Mouse (Mus musculus) neural tube, embryonic 14.5 days (tissue): ENCODE measurements at regions not wholly inside any gene's neighbourhood (a gene's known extent, or its start where the extent isn't known, plus 50 kb on each side); places are given as distances from the start of the nearest gene placed in this dataset.

Source experiments
- ATAC-seq: fragments of 200-750 bp; cut with Nextera tagmentation; 2 replicates; pipeline ENCODE4 v1.8.0; 2017; ENCODE audit warnings: low read depth, mild to moderate bottlenecking, moderate TSS enrichment, moderate library complexity
- H3K27ac ChIP-seq: fragments of 300-500 bp; sonication (generic); 2 replicates; pipeline ENCODE4 v1.5.1; 2014; ENCODE audit warnings: low read depth, mild to moderate bottlenecking, control low read depth, low read length, moderate library complexity, mixed read lengths
- H3K27me3 ChIP-seq: fragments of 300-500 bp; sonication (generic); 2 replicates; pipeline ENCODE4 v1.6.1; 2014; ENCODE audit warnings: low read length; ENCODE audit not compliant: control insufficient read depth, insufficient read depth
- H3K36me3 ChIP-seq: fragments of 300-500 bp; sonication (generic); 2 replicates; pipeline ENCODE4 v1.6.1; 2014; ENCODE audit warnings: low read length, mixed read lengths; ENCODE audit not compliant: control insufficient read depth, insufficient read depth
- H3K4me1 ChIP-seq: fragments of 300-500 bp; sonication (generic); 2 replicates; pipeline ENCODE4 v1.6.1; 2014; ENCODE audit warnings: low read length; ENCODE audit not compliant: control insufficient read depth, insufficient read depth
- H3K4me2 ChIP-seq: fragments of 300-500 bp; sonication (generic); 2 replicates; pipeline ENCODE4 v1.6.1; 2014; ENCODE audit warnings: mild to moderate bottlenecking, low read depth, low read length, control low read depth
- H3K4me3 ChIP-seq: fragments of 300-500 bp; sonication (generic); 2 replicates; pipeline ENCODE4 v1.5.1; 2014; ENCODE audit warnings: low read depth, low read length, control low read depth, mixed read lengths
- H3K9ac ChIP-seq: fragments of 300-500 bp; sonication (generic); replicated peaks from 2 replicates; pipeline ENCODE4 v1.6.1; 2014; ENCODE audit warnings: low read depth, mild to moderate bottlenecking, control low read depth, low read length, mixed read lengths
- H3K9me3 ChIP-seq: fragments of 300-500 bp; sonication (generic); 2 replicates; pipeline ENCODE4 v1.6.1; 2016; ENCODE audit warnings: low read length; ENCODE audit not compliant: control insufficient read depth
- WGBS: fragments of 180-500 bp; shearing (Covaris S2); extraction: QIAGEN DNeasy Blood & Tissue Kit; methylation state at CpG from one replicate; pipeline ENCODE4 v1.1.7; 2014; 5-methylcytosine and 5-hydroxymethylcytosine counted together

DNA sequence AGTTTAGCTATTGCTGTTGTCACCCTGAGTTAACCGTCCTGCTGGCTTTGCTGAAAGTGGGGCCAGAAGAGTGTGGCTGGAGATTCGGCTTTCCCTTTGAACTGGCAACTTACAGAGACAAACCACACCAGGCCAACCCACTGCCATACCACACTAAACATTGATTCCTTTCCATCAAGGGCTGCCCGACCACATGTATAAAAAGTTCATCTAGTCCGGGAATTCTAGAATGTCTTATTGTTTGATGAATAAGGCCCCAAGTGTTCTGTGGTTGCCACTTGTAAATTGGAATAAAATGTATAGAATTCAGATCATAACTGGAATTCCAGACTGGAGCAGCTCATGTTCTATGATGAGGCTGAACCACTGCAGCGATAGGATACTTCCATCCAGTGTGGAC, 381.0 kb upstream of the Ubash3b start:
- Histone ChIP-seq H3K27me3 (no peaks in the 10 kb centered on the region), H3K4me1 (peaks cover 8% of the 10 kb centered on the region; the same call in 1 of the 2 replicates), H3K9me3 (no peaks in the 10 kb centered on the region), H3K36me3 (no peaks in the 10 kb centered on the region), H3K27ac (no peak overlapping the region), H3K4me2 (no peak overlapping the region), H3K4me3 (no peak overlapping the region), H3K9ac (no peak overlapping the region)
- 87% methylated on average over 5 of the region's 5 CpGs for WGBS
- ATAC-seq, result no peak

DNA sequence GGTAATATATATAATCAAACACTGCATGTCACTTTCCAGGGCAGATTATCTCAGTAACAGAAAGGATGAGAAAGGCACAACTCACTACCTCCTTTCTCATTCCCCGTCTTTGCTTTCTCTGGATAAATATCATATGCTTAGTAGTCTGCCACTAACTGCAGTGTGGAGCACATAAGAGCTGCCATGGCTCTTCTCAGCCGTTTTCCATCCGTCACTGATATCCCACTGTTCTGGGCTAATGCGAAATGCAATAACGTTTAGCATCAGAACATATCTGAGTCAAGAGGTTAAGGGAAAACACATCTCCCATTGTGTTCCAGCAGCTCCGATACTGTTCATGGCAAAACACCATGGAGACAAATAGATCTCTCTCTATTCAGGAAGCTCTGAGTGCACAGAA, 379.8 kb upstream of the Ubash3b start:
- no peaks in the 10 kb centered on the region for H3K27me3 ChIP-seq
- WGBS, result 45% methylated on average over 6 of the region's 6 CpGs
- ATAC-seq, result peak; percentile 38; the same call in 1 of the 2 replicates
- no peak overlapping the region for H3K4me3 ChIP-seq
- peaks cover 8% of the 10 kb centered on the region; the same call in 1 of the 2 replicates for H3K4me1 ChIP-seq
- peak overlapping the region; percentile 75 for H3K27ac ChIP-seq
- no peak overlapping the region for H3K4me2 ChIP-seq
- no peak overlapping the region for H3K9ac ChIP-seq
- H3K36me3 ChIP-seq, result no peaks in the 10 kb centered on the region
- no peaks in the 10 kb centered on the region for H3K9me3 ChIP-seq

DNA sequence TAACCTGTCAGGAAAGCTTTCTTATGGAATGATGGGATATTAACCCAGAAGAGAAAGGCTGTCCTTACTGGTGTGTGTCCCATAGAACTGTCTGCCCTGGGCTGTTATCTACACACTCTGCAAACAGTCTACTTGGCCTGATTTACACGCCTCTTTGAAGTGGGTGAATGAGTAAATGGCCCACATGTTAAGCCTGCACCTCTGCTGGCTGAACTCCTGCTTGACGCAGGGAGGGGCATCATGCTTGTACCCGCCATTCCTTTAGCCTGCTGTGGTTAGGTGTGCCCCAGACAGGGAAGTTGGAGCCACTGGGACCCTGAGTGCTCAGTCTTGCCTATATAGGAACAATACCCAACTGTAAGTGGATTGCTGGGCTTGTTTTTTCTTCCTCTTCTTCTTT, 371.3 kb upstream of the Ubash3b start:
- Histone ChIP-seq H3K27me3 (no peaks in the 10 kb centered on the region), H3K4me2 (no peak overlapping the region), H3K36me3 (no peaks in the 10 kb centered on the region), H3K4me3 (no peak overlapping the region), H3K27ac (no peak overlapping the region), H3K9ac (no peak overlapping the region), H3K4me1 (0 out of 2 replicates have a peak, but pooled peaks cover 3% of the 10 kb centered on the region), H3K9me3 (no peaks in the 10 kb centered on the region)
- WGBS, result 72% methylated on average over 3 of the region's 3 CpGs
- no peak for ATAC-seq

DNA sequence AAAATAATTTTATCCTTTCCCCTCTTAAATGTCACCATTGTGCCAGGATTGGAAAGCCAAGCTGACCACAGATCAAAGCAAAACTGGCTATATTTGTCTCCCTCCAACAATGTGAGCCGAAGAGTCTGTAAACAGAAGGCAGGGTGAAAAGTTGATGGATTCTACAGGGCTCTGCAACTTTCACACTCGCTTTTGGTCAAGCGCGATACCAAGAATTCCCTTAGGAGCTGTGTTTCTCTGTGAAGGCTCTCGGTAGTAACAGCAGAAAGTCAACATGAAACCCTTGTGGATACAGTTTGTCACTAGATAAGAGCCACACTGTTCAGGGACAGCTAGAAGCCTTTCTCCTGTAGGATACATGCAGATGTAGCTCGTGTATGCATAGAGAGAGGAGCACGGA, 370.8 kb upstream of the Ubash3b start:
- no peaks in the 10 kb centered on the region for H3K36me3 ChIP-seq
- 77% methylated on average over 7 of the region's 7 CpGs for WGBS
- no peak overlapping the region for H3K4me2 ChIP-seq
- no peaks in the 10 kb centered on the region for H3K27me3 ChIP-seq
- H3K4me1 ChIP-seq, result 0 out of 2 replicates have a peak, but pooled peaks cover 3% of the 10 kb centered on the region
- ATAC-seq, result no peak
- H3K9me3 ChIP-seq, result no peaks in the 10 kb centered on the region
- H3K9ac ChIP-seq, result no peak overlapping the region
- no peak overlapping the region for H3K4me3 ChIP-seq
- no peak overlapping the region for H3K27ac ChIP-seq

DNA sequence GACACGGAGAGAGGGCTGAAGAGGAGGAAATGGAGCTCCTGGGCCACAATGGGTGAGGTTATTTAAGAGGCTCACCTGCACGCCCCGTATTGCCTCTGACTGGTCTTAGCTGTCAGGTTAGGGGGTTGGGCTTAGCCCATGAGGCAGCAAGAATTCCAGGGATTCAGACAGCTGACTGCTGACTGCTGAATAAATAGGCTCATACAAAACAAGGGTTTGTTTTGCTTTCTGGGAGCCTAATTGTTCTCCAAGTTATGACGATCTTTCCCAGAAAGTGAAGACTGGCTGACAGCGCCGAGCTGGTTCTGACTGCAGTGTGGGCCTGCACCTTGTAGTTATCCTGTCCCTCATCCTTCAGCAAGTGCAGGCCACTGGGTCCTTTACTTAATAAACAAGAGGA, 370.1 kb upstream of the Ubash3b start:
- WGBS, result 74% methylated on average over 6 of the region's 6 CpGs
- no peaks in the 10 kb centered on the region for H3K36me3 ChIP-seq
- no peak overlapping the region for H3K27ac ChIP-seq

DNA sequence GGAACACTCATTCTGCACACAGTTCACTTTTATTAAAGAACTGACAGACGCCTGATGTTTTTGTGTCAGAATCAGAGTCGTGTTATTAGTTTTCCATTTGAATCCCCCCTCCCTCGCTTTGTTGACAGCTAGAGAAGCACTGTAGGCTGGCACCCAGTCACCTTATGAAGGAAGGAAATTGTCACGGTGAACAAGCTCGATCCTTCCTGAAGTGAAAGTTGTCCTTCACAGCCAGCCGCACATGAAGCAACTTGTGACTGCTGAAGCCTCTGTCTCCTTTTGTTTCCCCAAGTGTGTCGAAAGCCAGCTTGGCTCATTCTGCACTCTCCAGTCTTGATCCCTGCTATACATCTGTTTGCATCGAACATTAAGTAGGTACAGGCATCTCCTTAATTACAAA, 364.6 kb upstream of the Ubash3b start:
- no peaks in the 10 kb centered on the region for H3K36me3 ChIP-seq
- H3K27ac ChIP-seq, result peak overlapping the region; percentile 72
- no peak for ATAC-seq
- no peak overlapping the region for H3K4me3 ChIP-seq
- 55% methylated on average over 8 of the region's 8 CpGs for WGBS
- H3K9ac ChIP-seq, result no peak overlapping the region; the same call in 1 of the 2 replicates
- H3K4me2 ChIP-seq, result no peak overlapping the region
- peaks cover 18% of the 10 kb centered on the region; the same call in 1 of the 2 replicates for H3K4me1 ChIP-seq
- H3K9me3 ChIP-seq, result no peaks in the 10 kb centered on the region
- no peaks in the 10 kb centered on the region for H3K27me3 ChIP-seq

More for the DNA sequence above, 370.1 kb upstream of the Ubash3b start:
- ATAC-seq, result no peak
- Histone ChIP-seq H3K4me2 (no peak overlapping the region), H3K9me3 (no peaks in the 10 kb centered on the region), H3K9ac (no peak overlapping the region), H3K27me3 (no peaks in the 10 kb centered on the region), H3K4me1 (peaks cover 7% of the 10 kb centered on the region; the same call in 1 of the 2 replicates), H3K4me3 (no peak overlapping the region)

DNA sequence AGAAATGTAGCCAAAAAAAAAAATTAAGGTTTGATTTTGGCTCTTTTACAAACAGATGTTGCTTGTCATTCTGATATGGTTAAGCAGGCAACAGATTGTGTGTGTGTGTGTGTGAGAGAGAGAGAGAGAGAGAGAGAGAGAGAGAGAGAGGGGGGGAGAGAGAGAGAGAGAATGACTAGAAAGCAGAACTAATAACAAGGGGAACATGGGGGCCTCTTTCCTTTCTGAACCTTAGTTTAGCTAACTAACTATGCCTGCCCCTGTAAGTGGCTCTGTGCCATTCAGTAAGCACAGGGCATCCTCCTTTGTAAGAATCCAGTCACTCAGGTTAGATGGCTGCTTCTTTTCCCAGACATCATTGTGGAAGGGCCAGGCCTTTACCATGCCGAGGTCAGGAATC, 364.0 kb upstream of the Ubash3b start:
- Histone ChIP-seq H3K9ac (no peak overlapping the region; the same call in 1 of the 2 replicates), H3K27ac (peak overlapping the region; percentile 72), H3K4me2 (no peak overlapping the region), H3K4me1 (peaks cover 18% of the 10 kb centered on the region; the same call in 1 of the 2 replicates), H3K4me3 (no peak overlapping the region), H3K9me3 (no peaks in the 10 kb centered on the region), H3K27me3 (no peaks in the 10 kb centered on the region), H3K36me3 (no peaks in the 10 kb centered on the region)
- ATAC-seq, result no peak
- 43% methylated on average over 1 of the region's 1 CpGs for WGBS

DNA sequence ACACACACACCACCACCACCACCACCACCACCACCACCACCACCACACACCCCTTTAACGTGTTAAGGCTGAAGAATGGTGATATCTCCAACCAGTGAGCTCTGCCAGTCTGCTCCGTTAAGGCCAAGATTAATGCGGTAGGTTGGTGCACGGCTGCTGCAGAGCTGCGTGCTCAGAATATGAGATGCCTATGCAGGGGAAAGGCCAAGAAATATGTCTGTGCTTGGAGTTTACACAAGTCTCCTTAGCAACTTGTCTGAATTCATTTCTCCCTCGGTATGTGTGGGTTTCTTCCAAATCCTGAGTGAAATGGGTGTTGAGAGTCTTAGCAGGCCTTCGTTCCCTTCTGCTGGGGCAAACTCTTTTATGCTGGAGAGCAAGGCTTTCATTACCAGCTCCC, 363.1 kb upstream of the Ubash3b start:
- Histone ChIP-seq H3K9ac (no peak overlapping the region), H3K9me3 (no peaks in the 10 kb centered on the region), H3K27me3 (no peaks in the 10 kb centered on the region), H3K4me2 (no peak overlapping the region), H3K4me1 (peaks cover 18% of the 10 kb centered on the region; the same call in 1 of the 2 replicates), H3K27ac (peak overlapping the region; percentile 72), H3K36me3 (no peaks in the 10 kb centered on the region), H3K4me3 (no peak overlapping the region)
- WGBS, result 51% methylated on average over 7 of the region's 7 CpGs
- peak; percentile 61; the same call in 1 of the 2 replicates for ATAC-seq

DNA sequence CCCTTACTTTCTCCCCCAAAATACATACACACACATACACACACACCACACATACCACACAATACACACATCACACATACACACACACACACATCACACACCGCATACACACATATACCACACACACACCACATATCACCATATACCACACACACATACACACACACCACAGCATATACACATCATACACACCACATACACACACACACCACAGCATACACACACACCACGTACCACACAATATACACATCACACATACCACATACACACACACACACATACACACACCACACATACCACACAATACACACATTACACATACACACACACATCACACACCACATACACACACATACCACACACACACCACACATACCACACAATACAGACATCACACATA, 362.5 kb upstream of the Ubash3b start:
- H3K9ac ChIP-seq, result no peak overlapping the region
- peak overlapping the region; percentile 72; the same call in 1 of the 2 replicates for H3K27ac ChIP-seq
- no peaks in the 10 kb centered on the region for H3K36me3 ChIP-seq
- no peak overlapping the region for H3K4me2 ChIP-seq
- ATAC-seq, result no peak
- H3K4me3 ChIP-seq, result no peak overlapping the region
- no peaks in the 10 kb centered on the region for H3K27me3 ChIP-seq
- no peaks in the 10 kb centered on the region for H3K9me3 ChIP-seq
- WGBS, result 99% methylated on average over 2 of the region's 2 CpGs
- H3K4me1 ChIP-seq, result peaks cover 18% of the 10 kb centered on the region; the same call in 1 of the 2 replicates
